Mouse (Mus musculus): ENCODE data around the gene Jam2.
A peak's percentile ranks its signal among the peaks of the same experiment; 100 is the strongest.

Gene Jam2

DNA sequence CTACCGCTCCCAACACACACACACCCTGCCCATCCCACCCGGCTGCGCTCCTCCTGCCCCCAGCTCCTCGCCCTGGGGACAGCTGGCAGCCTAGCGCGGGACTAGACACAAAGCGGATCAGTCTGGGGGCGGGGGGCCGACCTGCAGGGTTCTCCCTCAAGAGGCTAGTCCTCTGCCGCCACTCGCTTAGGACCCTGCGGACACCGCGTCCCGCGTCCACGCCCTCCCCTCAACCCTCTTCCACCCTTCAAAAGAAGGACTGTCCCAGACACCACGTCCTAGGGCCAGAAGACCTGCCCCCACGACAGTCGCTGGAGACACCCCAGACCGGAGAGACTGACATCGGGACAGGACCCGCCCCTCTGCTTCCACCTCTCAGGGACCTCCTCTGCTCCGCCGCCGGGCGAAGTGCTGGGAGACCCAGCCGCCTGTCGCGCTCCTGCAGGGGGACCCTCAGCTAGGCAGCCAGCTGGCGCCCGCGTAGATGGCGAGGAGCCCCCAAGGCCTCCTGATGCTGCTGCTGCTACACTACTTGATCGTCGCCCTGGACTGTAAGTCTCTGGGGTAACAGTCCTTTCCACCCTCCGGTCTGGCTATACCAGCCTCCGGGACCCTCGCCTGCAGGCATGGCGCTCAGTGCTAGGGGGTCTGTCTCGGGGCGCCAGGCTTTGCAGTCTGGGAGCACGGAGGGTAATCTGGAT, at the start of gene Jam2:
Gene Jam2, plus strand, starts transcription at position 121 of the 701 bp plus-strand sequence.
- DNase-seq: peak; percentile 71

DNA sequence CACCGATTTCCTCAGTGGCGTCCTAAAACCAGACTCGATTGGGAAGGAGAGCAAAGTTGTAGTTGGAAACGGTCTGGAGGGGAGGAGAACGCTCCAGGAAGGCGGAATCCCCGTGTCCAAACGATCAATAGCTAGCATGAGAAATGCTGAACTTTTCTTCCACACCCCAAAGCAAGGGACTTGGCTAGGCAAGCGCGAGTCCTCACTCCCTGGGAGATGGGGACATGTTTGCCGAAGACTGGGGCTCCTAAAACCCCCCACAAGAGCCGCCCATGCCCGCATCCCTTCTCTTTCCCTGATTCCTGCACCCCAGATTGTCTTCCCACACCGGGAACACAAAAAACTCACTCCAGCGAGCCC, 39.1 kb upstream of the Jam2 start:
- no peak for DNase-seq

DNA sequence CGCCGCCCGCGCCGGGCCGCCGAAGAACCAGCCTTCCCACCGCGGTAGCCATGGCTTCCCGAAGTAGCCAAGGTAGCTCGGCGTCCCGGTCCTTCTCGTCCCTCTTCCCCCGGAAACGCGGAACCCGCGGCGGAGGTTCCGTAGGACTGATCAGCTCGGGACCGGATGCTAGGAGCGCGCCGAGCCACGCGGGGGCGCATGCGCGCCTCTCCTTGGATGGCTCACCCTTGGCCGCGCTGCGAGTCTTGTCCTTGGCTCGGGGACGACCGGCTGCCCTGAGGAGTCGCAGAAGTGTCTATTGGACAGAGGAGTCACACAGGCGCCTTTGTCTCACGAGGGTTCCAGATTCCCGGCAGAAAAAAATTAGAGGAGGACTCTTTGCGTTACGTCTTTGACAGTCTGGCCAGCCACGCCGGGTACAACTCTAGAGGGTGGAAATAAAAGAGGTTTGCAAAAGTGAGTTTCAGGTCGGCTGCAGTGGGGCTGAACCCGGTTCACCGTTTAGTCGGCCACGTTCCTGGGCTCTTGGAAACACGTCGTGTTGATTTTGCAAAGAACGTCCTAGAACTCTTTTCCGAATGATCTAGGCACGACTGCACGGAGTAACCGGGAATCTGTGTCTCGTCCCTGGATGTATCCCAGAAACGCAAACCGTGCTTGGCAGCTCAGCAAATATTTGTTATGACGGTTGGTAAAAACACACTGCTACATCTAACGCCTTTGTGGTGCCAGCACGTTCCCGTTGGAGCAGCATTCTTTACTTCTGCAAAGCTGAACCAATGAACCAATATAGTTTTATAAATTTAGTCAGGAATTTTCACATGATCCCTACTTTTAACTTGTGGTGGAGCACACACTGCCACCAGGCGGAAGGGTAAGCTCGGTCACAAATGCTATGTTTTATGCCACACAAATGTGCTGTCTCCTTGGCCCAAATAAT, 38.5 kb upstream of the Jam2 start, which contains the start of gene Mrpl39:
Gene Mrpl39, minus strand, starts transcription at position 577 of the 940 bp plus-strand sequence.
- peak; percentile 97 for DNase-seq

GRCm38 (mm10) chr16:84737358-84737757, 36.6 kb upstream of the Jam2 start:
- DNase-seq: no peak

DNA sequence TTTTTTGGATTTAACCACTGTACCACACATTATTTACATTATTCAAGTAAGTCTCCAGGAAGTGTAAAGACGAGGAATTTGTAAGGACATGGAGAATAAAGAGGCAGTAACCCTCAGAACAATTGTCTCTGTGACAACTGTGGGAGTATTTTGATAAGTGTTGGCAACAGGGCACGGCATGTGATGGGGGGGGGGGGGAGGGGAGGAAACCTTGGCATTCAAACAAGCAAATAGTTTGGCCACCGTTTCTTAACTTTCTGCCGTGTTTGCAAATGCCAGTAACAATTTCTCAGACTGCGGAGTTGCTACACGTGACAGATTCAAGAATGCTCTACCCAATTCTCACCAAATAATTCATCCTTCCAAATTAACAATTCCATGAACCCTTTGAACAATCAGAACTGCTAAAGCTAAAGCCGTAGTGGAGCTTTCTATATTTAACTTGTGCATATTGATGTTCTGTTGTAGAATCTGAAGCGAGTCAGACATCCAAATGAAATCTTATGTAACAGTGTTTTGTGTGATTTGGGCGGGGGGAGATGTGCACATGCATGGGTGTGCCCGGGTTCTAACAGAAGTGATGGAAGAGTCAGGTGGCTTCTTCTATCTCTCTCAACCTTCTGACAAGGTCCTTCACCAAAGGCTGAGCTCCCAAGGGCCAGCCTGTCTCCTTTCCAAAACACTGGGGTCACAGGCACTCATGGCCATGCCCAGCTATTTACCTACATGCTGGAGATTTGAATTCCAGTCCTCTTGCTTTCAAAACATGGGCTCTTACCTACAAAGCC, 29.0 kb upstream of the Jam2 start:
- DNase-seq: peak; percentile 10

GRCm38 (mm10) chr16:84745721-84746306, 28.1 kb upstream of the Jam2 start:
- DNase-seq: no peak

DNA sequence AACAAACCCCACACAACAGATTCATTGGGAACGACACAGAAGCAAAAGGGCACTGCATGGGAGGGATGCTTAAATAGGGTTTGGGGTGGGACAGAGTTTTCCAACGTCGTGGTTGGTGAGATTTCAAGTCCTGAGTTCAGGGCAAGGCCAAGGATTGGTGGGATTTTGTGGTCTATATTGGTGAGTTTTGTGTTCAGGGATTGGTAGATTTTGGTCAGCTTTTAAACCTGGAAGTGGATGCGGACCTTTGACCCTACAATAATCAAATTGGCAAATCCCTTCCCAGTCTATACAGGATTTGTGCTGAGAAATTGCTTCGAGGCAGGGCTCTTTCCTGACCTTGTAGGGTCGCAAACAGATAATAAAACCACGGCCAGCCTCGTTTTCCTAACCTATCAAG, 6.0 kb upstream of the Jam2 start:
- DNase-seq: no peak

GRCm38 (mm10) chr16:84769182-84769581, 4.7 kb upstream of the Jam2 start:
- DNase-seq: no peak

DNA sequence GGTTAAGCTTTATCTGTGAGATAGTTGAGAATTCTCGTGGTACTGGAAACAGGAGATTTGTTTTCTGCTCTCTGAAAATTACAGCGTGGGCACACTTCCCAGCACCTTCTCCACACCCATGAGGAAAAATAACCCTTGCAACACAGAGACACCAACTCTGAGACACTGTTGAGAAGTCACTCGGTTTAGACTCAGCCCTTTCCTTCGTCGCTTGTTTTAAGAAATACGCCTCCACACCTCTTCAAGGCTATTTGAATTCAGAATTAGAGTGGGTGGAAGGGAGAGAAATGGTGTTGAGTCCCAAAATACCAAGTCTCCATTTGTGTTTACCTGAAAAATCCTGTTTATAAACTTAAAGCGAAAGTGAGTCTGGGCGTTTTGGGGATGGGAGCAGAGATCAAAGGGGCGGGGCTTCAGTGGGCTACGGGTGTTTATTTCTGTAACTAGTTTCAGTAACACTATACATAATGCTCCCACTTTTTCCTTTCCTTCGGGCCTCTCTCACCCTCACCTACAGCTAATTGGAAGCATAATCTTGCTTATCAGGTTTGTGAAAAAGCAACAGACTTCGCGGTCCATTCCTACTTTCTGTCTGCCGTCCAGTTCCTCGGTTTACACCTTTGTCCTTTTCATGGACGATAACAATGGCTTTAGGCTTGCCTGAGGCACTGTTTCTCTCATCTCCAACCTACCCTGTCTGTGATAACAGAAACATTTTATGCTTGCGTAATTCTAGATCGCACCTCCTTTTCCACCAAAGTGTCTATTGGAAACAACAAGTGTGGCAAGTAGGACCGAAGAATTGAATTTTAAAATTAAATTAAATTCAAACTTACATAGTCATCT, 4.1 kb upstream of the Jam2 start:
- no peak for DNase-seq

GRCm38 (mm10) chr16:84770891-84771290, 3.0 kb upstream of the Jam2 start:
- no peak for DNase-seq

- peak; percentile 50 for DNase-seq
Observed at GRCm38 (mm10) chr16:84771461-84771860, 2.5 kb upstream of the Jam2 start.

DNA sequence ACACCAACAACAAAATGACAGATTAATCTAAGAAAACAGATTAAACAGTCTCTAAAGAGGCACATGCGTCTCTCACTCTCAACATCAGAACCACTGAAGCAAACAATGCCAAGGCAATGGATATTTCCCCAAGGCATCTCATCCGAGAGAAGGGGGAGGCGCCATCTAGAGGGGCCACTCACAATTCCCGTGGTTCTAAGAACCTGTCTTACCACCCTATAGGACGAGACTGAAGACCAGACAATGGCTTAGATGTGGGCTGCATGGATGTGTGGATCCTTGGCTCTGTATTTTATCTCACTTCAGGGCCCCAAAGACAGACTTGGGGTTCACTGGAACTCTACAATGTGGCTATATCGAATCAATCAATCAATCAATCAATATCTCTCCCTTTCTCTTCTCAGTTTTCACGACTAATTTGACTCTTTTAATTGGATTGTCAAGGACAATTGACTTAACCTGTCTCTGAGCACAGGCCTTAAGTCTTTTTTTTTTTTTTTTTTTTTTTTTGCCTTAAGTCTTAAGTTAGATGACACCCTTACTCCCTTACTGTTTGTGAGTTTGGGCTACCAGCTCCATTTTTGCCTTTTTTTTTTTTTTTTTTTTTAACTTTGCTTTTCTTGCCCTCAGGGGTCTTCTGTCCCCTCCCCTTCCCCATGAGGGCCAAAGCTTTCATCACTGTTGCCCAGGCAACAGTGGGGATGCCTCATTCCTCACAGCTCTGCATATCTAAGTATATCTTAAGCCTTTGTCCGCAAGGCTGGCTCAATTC, 1.2 kb upstream of the Jam2 start:
- no peak for DNase-seq

DNA sequence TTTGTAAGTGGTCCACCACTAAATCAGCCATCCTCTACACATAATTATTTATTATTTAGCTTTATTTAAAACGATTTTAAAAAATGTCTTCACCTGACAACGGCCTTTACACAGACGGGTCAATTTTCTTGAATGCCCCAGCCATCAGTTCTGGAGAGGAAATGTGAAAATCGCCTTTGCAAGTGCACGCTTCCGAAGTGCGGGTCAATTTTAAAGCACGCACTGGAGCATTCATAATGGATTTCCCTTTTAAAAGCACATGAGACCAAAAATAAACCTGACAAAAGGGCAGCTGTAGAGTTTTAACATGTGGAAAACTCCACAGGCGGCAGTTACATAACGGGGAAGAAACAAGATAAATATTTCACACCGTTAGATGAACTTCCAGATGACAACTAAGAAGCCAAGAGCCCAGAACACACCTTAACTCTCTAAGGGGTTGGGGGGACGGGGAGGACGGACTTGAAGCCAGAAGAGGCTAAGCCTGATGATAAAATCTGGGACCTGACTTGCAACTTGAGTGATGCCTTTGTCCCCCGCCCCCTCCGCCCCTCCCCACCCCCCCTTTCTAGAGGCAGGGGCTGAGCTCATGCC, 558 bp upstream of the Jam2 start:
- peak; percentile 21 for DNase-seq

DNA sequence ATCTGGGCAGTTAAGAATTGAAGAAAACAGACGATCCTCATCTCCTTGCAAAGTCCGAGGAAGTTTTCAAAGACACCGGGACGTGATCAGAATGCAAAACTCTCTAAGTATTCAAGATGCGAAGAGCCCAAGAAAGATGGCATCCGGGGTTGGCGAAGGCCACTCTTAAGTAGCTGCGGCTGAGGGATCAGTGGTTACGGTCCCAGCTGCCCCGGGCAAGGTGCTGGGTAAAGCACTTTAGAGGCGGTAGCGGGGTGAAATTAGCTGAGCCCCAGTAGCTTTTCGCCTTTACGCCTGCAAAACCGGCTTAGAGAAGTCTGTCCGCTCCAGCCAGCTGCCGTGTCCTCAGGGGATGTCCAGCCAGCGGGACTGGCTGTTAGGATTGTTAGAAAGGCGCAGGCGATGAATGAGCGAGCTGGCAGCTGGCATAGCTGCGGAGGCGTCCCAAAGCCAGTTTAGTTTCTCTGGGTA, 873 bp downstream of the Jam2 start:
- peak; percentile 21 for DNase-seq

DNA sequence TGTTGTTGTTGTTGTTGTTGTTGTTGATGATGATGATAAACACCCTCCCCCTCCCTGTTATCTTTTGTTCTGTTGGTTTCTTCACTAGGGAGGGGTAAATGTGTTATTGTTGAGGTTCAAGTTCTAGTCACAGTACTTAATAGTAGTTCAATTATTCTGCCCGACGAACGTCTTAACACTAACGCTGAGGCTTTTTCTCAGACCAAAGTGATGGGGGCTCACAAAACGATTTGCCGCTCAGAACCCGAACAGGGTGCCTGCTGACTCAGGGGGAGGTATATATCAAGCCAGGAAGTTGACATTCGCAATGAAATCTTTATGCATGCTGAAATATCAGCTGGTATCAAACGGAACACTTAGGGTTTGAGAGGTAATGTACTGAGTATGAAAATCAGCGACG, 1.4 kb downstream of the Jam2 start:
- DNase-seq: no peak

GRCm38 (mm10) chr16:84776089-84776784, 2.3 kb downstream of the Jam2 start:
- DNase-seq: peak; percentile 34

GRCm38 (mm10) chr16:84778431-84778830, 4.5 kb downstream of the Jam2 start:
- DNase-seq: no peak

- no peak for DNase-seq
Observed at GRCm38 (mm10) chr16:84778861-84779630, 5.1 kb downstream of the Jam2 start.

GRCm38 (mm10) chr16:84779718-84780117, 5.8 kb downstream of the Jam2 start:
- DNase-seq: no peak

All from lung, postnatal 36 days (tissue).